Mouse (Mus musculus): Measurements from ENCODE around the gene Tshz2. TPM values are rescaled to one million over a fixed set of nuclear protein-coding genes. Genes with fewer than 3 reads are reported as not detected.
A peak's percentile ranks its signal among the peaks of the same experiment; 100 is the strongest.

Tshz2 gene
- total RNA-seq, 2 experiments from 2014 or later = not detected

DNA sequence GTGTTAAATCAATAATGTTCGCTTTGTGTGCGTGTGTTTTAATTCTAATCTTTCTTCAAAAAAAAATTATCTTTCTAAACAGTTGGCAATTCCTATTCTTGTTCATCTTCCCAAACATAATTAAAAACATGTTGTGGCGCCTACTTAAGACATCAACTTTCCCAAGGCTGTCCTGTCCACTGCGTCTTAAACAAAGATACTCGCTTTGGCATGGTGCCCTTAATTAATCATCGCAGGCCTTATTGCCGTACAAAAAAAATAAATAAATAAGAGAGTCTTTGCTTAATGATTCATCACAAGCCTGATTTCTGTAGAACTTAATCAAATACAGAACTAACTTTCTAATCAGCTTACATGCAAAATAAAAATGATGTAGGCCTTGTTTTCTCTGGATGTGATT lies 385.1 kb downstream of the Tshz2 start:
- ATAC-seq (replicated peaks; ENCODE audit: low FRiP score, low TSS enrichment, poor library complexity, severe bottlenecking) = no peak

DNA sequence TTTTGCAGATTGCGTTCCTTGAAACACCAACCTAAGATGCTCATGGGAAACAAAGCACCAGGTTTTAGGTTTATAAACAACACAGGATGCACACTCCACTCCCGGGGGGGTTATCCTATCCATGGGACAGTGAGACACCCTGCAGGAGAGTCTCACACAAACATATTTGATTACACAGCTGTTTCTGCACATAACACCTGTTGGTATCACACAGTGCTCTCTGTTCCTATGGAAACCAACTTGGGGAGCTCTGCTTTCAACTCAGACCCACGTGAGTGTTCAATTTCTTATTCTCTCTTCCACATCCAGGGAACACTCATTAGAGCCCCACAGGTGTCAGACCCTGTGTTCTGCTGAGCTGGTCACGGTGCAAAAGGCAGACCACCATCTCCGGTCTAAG lies 390.1 kb downstream of the Tshz2 start:
- no peak for ATAC-seq (replicated peaks; ENCODE audit: low FRiP score, low TSS enrichment, poor library complexity, severe bottlenecking)

DNA sequence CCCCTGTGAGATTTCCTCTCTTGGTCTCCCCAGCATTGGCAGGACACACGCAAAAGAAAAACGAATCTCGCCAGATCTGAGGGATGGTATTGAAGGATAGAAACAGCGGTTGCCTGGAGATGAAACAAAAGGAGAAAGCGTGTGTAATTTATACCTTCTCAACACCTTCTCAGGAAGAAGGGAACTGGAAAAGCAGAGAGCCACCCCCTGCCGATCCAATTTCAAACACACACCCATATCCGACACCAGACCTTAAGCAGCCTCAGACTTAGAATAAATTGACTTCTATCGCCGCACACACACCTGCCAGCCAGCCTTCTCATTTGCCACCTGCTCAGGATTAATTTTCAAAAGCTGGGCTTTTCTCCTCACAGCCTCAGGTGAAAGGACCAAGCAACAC lies 390.9 kb downstream of the Tshz2 start:
- ATAC-seq (replicated peaks; ENCODE audit: low FRiP score, low TSS enrichment, poor library complexity, severe bottlenecking) = no peak

GRCm38 (mm10) chr2:170024939-170025338 lies 392.1 kb downstream of the Tshz2 start:
- no peak for ATAC-seq (replicated peaks; ENCODE audit: low FRiP score, low TSS enrichment, poor library complexity, severe bottlenecking)

- ATAC-seq (replicated peaks; ENCODE audit: low FRiP score, low TSS enrichment, poor library complexity, severe bottlenecking) = no peak
Measured at GRCm38 (mm10) chr2:170025896-170026295, 393.1 kb downstream of the Tshz2 start.

- 0 out of 2 replicates have a peak, but pooled peaks have one; percentile 44 for ATAC-seq (replicated peaks; ENCODE audit: low FRiP score, low TSS enrichment, poor library complexity, severe bottlenecking)
Measured at GRCm38 (mm10) chr2:170027837-170028236, 395.0 kb downstream of the Tshz2 start.

DNA sequence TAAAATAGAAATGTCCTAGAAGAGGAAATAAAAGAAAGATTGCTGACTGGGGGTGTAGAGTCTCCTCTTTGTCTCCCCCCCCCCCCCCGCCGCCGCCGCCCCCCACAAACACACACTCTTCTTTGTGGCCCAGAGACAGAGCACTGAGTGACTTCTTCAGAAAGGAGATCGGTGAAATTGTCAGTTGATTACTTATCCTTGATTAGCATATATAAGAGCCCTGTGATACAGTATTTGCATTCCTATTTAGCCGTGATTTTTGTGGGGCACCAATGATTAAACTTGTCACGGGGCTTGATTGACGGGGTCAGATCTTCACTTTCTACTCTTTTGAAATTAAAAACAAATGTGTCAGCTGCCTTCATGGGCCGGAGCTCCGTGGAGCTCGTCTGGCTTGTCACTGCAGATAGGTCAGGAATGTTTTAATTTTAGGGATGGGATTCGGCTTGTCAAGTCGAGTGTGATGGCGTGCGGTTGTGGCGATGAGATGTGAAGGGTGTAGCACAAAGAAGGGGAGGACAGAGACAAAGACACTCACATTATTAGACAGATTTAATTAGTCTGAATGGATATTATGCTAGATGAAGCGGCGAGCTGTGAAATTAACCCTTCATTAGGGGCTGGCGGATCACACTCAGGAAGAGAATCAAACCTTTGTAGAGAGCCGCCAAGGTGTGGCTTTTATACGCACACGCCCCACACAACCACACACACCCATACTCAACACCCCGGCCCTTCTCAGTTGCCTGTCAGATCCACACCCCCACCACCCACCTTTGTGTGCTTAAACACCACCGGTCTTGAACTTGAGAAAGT lies 395.9 kb downstream of the Tshz2 start:
- ATAC-seq (replicated peaks; ENCODE audit: low FRiP score, low TSS enrichment, poor library complexity, severe bottlenecking) = no peak

DNA sequence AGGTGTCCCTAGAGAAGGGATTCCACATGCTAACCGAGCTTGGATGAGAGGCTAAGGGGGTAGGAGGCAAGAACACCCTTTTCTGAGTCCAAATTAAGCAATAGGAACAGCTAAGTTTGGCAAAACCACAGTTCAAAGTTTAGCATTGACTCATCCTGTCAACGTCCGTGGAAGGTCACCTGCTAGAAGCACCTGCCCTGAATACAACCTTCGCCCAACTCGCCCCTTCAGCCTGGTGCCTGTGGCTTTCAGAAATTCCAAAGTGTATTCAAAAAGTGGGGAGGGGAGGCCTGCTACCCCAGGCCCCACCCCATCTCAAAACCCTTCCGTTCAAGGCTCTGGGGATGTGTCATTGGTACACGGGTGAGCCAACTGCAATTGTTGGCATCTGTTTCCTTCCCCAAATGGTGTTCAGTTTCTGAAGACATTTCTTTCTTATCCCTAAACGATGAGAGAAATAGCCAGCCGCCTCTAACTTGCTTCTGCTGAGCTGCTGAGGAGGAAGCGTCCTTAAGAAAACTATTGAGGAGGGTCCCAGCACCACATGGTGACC lies 396.6 kb downstream of the Tshz2 start:
- no peak for ATAC-seq (replicated peaks; ENCODE audit: low FRiP score, low TSS enrichment, poor library complexity, severe bottlenecking)

GRCm38 (mm10) chr2:170031226-170031625 lies 398.4 kb downstream of the Tshz2 start:
- ATAC-seq (replicated peaks; ENCODE audit: low FRiP score, low TSS enrichment, poor library complexity, severe bottlenecking) = no peak

DNA sequence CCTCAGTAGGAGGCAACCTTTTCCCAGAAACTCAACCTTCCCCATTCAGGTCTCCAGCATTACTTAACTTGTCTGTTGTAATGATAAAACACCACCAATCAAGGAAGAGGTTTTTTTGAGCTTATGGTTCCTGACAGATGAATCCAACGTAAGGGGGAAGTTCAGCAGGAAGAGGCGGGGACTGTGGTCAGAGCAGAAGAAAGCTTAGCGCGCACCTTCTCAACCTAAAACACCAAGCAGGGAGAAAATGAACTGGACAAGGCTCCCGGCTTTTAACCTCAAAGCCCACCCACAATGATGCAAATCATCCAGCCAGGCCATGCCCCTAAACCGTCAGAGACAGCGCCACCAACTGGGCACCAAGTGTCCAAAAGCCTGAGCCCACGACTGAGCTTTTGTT lies 399.1 kb downstream of the Tshz2 start:
- no peak for ATAC-seq (replicated peaks; ENCODE audit: low FRiP score, low TSS enrichment, poor library complexity, severe bottlenecking)

DNA sequence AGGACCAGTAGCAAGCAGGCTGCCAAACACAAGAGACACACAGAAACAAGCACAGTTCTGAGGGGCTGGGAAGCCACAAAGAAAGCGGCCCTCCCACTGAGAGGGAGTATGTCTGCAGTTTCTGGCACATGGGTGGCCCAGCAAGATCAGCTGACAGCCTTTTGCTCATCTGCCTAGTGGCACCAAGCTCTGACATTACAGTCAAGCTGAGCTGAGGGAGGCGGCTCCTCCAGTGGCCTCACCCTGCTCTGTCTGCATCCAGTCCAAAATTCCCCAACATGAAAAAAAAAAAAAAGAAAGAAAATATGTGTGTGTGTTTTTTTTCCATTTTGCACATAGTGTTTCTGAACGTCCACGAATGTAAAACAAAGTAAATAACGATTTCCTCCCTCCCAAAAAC lies 400.4 kb downstream of the Tshz2 start:
- ATAC-seq (replicated peaks; ENCODE audit: low FRiP score, low TSS enrichment, poor library complexity, severe bottlenecking) = no peak

- no peak for ATAC-seq (replicated peaks; ENCODE audit: low FRiP score, low TSS enrichment, poor library complexity, severe bottlenecking)
Measured at GRCm38 (mm10) chr2:170034794-170035193, 402.0 kb downstream of the Tshz2 start.

DNA sequence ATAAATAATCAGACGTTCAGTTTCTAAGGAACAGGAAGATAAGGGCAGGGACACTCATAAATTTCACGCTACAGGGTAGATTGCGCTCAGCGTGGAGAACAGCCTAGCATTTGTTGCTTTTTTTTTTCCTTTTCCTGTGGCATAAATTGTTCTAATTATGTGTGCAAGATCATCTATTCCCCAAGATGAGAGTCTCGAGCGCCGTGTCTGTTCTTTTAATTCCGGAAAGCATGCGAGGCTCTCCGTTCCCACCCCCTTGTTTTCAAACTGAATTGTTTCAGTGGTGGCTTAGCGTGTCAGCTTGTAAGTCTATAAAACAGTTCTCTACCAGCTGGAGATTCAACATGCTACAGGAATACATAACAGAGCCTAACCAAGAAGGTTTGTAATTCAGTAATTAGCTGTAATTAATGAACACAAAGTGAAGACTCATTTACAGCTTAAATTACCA lies 404.0 kb downstream of the Tshz2 start:
- ATAC-seq (replicated peaks; ENCODE audit: low FRiP score, low TSS enrichment, poor library complexity, severe bottlenecking) = no peak

DNA sequence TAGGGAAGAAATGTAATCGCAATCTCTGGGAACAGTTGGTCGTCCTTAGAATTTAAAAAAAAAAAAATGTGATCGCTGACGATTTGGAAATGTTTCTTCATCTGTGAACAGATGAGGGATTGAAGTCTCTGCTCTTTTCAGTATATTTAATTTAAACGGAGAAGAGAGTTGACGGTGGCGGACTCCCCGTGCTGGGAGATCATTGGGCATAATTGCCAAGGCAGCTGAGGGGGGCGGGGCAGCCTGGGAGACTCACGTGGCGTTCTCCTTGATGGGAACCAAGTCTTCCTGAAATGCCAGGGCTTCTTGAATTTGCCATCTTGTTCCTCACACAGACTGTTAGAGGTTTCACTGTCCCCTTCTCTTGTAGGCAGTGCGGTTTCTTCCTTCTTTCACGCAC lies 404.5 kb downstream of the Tshz2 start:
- ATAC-seq (replicated peaks; ENCODE audit: low FRiP score, low TSS enrichment, poor library complexity, severe bottlenecking) = no peak

DNA sequence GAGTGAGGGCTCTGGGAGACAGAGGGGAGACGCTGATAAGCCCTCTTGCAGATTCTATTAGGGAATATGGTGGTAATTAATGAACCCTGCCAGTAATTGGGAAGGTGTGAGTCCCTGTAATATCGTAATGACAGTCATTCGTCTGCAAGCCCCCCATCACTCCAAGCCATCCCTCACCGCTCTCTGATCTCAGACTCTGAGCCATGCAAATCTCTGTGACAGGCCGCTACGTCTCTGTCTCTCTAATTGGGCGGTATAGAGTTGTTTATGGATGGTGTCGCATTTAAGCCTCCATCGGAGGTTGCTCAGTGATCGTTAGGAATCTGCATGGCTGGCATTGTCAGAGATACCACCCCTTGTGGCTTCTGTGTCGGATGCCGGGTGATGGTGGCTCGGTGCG lies 407.0 kb downstream of the Tshz2 start:
- ATAC-seq (replicated peaks; ENCODE audit: low FRiP score, low TSS enrichment, poor library complexity, severe bottlenecking) = no peak

- ATAC-seq (replicated peaks; ENCODE audit: low FRiP score, low TSS enrichment, poor library complexity, severe bottlenecking) = no peak
Measured at GRCm38 (mm10) chr2:170041101-170041500, 408.3 kb downstream of the Tshz2 start.

DNA sequence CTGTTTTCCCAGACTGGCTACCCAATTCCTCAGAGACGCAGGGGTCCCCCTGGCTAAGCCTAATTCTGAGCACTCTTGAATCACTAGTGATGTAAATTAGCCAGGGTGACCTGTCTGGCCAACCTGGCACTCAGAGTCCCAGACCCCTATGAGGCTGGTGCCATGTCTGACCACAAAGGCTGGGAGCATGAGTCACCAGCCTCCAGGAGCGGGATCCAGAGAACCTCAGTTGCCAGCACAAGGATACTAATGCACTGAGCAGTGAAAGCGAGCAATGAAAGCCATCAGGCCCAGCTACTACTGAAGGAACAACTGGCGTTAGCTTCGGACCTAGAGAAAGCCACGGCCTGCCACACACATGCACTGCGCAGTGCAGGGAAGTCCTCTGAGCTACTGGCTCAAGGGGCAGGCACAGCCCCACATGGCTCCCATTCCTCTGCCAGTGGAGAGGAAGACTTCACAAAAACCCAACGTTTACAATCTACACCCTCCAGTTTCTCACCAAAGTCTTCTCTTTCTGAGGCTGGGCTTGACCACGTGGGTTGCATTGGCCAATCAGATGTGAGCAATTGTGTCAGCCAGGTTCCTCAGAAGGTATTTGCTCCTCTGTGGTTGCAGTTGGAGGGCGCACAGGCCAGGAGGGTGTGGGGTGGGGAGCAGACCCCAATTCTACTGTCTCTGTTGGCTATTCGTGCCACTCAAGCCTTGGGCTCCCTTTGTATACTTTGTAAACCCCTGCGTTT lies 409.8 kb downstream of the Tshz2 start:
- ATAC-seq (replicated peaks; ENCODE audit: low FRiP score, low TSS enrichment, poor library complexity, severe bottlenecking) = no peak

DNA sequence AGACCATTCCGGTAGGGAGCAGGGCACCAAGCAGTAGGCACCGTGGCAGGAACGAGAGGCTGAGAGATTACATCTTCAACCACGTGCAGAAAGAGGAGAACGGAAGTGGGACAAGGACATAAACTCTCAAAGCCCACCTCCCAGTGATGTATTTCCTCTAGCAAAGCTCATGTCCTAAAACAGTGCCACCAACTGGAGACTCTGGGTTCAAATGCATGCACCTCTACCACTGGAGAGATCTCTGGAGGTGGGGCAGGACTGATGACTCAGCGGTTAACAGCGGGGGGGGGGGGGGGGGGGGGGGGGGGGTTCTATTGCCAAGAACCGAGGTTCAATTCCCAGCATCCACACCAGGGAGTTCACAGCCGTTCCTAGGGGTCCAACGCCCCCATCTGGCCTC lies 410.5 kb downstream of the Tshz2 start:
- ATAC-seq (replicated peaks; ENCODE audit: low FRiP score, low TSS enrichment, poor library complexity, severe bottlenecking) = no peak

DNA sequence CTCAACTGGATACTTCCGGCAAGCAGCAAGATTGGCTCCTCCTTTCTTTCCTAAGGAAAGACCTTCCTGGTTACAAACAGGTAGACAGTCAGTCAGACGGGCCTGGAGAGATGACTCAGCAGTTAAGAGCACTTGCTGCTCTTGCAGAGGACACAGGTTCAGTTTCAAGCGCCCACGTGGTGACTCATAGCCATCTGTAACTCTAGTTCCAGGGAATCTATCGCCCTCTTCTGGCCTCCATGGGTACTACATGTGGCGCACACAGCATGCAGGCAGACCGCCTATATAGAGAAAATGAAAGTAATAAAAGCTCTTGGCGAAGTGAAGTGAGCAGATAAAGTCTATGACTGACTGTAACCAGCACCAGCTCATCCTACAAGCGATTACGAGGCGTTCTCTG lies 413.1 kb downstream of the Tshz2 start:
- 0 out of 2 replicates have a peak, but pooled peaks have one; percentile 25 for ATAC-seq (replicated peaks; ENCODE audit: low FRiP score, low TSS enrichment, poor library complexity, severe bottlenecking)

GRCm38 (mm10) chr2:170046371-170047145 lies 413.7 kb downstream of the Tshz2 start:
- no peak for ATAC-seq (replicated peaks; ENCODE audit: low FRiP score, low TSS enrichment, poor library complexity, severe bottlenecking)

All from megakaryocyte-erythroid progenitor cell, adult 5-6 weeks (primary cell).